Mouse (Mus musculus): ENCODE measurements around the gene Traf3.

- no peak for TF ChIP-seq ZNF384 (IDR thresholded peaks at IDR 0.05; ENCODE audit: low read depth, low read length)
- TF ChIP-seq HCFC1 (IDR thresholded peaks at IDR 0.05; ENCODE audit: borderline replicate concordance, insufficient read depth, low read length), result no peak
These were observed 20.8 kb downstream of the Traf3 start for GRCm38 (mm10) chr12:111186986-111187385.

Measured in ES-E14 (cell line).